In the genomic region with DNA sequence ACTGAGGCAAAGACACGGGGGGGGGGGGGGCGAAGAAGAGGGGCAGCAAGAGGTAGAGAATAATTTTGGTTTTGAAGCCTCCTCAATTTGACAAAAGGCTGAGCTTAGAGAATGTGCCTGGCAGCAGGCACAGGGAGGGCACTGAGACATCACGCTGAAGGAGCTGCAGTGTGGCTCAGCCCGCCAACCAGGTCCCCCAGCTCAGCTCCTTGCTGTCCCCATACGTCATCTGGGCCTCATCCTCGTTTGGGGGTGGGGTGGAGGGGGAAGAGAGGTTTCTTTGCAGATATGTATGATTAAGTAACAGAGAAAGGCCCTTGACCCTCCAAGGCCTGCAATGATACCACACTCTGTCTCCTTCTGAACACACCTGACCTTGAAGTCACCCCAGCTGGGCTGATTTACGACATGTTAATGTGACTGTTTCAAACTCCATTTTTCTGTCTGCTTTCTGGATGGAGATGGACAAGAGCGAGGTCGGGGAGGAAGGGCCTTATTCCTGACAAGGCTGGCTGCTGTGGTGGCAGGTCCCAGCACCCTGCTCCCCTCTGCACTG, we compare ENCODE assay signal across 11 mouse cellular contexts. TPM values are rescaled to one million over a fixed set of nuclear protein-coding genes. Genes with fewer than 3 reads are reported as not detected.
DNase-seq lines count a peak whose midpoint lies in the region; ATAC-seq and TF ChIP-seq lines count a peak whose summit lies in the region.
"Had no signal": no experiment of that assay in that cellular context is flagged by ENCODE, and none has a peak within 500 bp of the region (broad histone marks: within the 10 kb centered on the region; RNA-seq: fewer than 3 reads in every experiment).

No protein-coding gene starts in this region.

- peaks cover 34% of the 10 kb centered on the region for H3K4me1 ChIP-seq in intestine, embryonic 14.5 days (replicated peaks; ENCODE audit: control insufficient read depth, insufficient read depth, low read length)
- 0 out of 2 replicates have a peak, but pooled peaks cover 6% of the 10 kb centered on the region for H3K4me1 ChIP-seq in intestine, postnatal 0 days (replicated peaks; ENCODE audit: control insufficient read depth, insufficient read depth, low read length)
- H3K4me1 ChIP-seq in embryonic facial prominence, embryonic 10.5 days, result peaks cover 50% of the 10 kb centered on the region
- H3K4me1 ChIP-seq in limb, embryonic 14.5 days (ENCODE audit: control insufficient read depth, insufficient read depth, low read length), result peaks cover 41% of the 10 kb centered on the region

- no peak overlapping the region for H3K4me2 ChIP-seq in intestine, embryonic 14.5 days (ENCODE audit: low read length)
- no peak overlapping the region for H3K4me2 ChIP-seq in intestine, postnatal 0 days (replicated peaks; ENCODE audit: low read depth)
- no peak overlapping the region for H3K4me2 ChIP-seq in limb, embryonic 14.5 days (replicated peaks; ENCODE audit: low read depth, low read length, severe bottlenecking)

- peak overlapping the region; percentile 62; the same call in 1 of the 2 replicates for H3K27ac ChIP-seq in intestine, embryonic 14.5 days (ENCODE audit: low read depth)
- H3K27ac ChIP-seq in intestine, postnatal 0 days (ENCODE audit: low read depth, low read length), result no peak overlapping the region; the same call in 1 of the 2 replicates
- peak overlapping the region; percentile 83 for H3K27ac ChIP-seq in embryonic facial prominence, embryonic 10.5 days (replicated peaks)
- H3K27ac ChIP-seq in limb, embryonic 14.5 days (replicated peaks; ENCODE audit: low read depth, low read length), result peak overlapping the region; percentile 74

- H3K36me3 ChIP-seq in intestine, embryonic 14.5 days (ENCODE audit: control insufficient read depth, insufficient read depth, low read length), result no peaks in the 10 kb centered on the region
- no peaks in the 10 kb centered on the region for H3K36me3 ChIP-seq in intestine, postnatal 0 days (ENCODE audit: control insufficient read depth, insufficient read depth)
- no peaks in the 10 kb centered on the region for H3K36me3 ChIP-seq in embryonic facial prominence, embryonic 10.5 days (replicated peaks)
- H3K36me3 ChIP-seq in limb, embryonic 14.5 days (ENCODE audit: control insufficient read depth, insufficient read depth, low read length), result no peaks in the 10 kb centered on the region

- no peak overlapping the region for H3K9ac ChIP-seq in intestine, embryonic 14.5 days (ENCODE audit: low read length)
- H3K9ac ChIP-seq in intestine, postnatal 0 days (ENCODE audit: low read depth, low read length), result no peak overlapping the region
- no peak overlapping the region for H3K9ac ChIP-seq in limb, embryonic 14.5 days (ENCODE audit: low read depth, low read length, severe bottlenecking)
- H3K9ac ChIP-seq: liver, embryonic 14.5 days had no signal

- TF ChIP-seq POLR2A in limb, embryonic 14.5 days (IDR thresholded peaks at IDR 0.05; ENCODE audit: borderline replicate concordance, extremely low read depth, insufficient read depth, insufficient read length), result no peak

- TF ChIP-seq CTCF in intestine, postnatal 0 days (IDR thresholded peaks at IDR 0.05; ENCODE audit: low read depth), result no peak

- H3K9me3 ChIP-seq in intestine, embryonic 14.5 days (ENCODE audit: control insufficient read depth, low read length), result no peaks in the 10 kb centered on the region
- H3K9me3 ChIP-seq in intestine, postnatal 0 days (ENCODE audit: control insufficient read depth), result no peaks in the 10 kb centered on the region
- no peaks in the 10 kb centered on the region for H3K9me3 ChIP-seq in embryonic facial prominence, embryonic 10.5 days
- no peaks in the 10 kb centered on the region for H3K9me3 ChIP-seq in limb, embryonic 14.5 days (ENCODE audit: control insufficient read depth, low read length)

- WGBS in intestine, embryonic 14.5 days, result 28% methylated on average over 9 of the region's 9 CpGs
- 40% methylated on average over 9 of the region's 9 CpGs for WGBS in intestine, postnatal 0 days
- WGBS in embryonic facial prominence, embryonic 10.5 days, result 57% methylated on average over 9 of the region's 9 CpGs
- WGBS in limb, embryonic 14.5 days, result 37% methylated on average over 9 of the region's 9 CpGs

- no peaks in the 10 kb centered on the region for H3K27me3 ChIP-seq in intestine, embryonic 14.5 days (replicated peaks; ENCODE audit: control insufficient read depth, insufficient read depth, low read length)
- H3K27me3 ChIP-seq in intestine, postnatal 0 days (replicated peaks; ENCODE audit: control insufficient read depth, insufficient read depth, low read length), result no peaks in the 10 kb centered on the region
- H3K27me3 ChIP-seq in embryonic facial prominence, embryonic 10.5 days (replicated peaks; ENCODE audit: low read depth, poor library complexity, severe bottlenecking), result no peaks in the 10 kb centered on the region
- H3K27me3 ChIP-seq in limb, embryonic 14.5 days (ENCODE audit: control insufficient read depth, insufficient read depth, low read length), result no peaks in the 10 kb centered on the region

- H3K4me3 ChIP-seq in intestine, embryonic 14.5 days (ENCODE audit: low read depth, low read length), result no peak overlapping the region
- no peak overlapping the region for H3K4me3 ChIP-seq in intestine, postnatal 0 days (ENCODE audit: low read depth, low read length)
- H3K4me3 ChIP-seq in embryonic facial prominence, embryonic 10.5 days, result no peak overlapping the region
- no peak overlapping the region for H3K4me3 ChIP-seq in limb, embryonic 14.5 days (replicated peaks; ENCODE audit: low read length)
- H3K4me3 ChIP-seq: megakaryocyte, embryonic 14.5 days had no signal

- peak; percentile 36; the same call in 1 of the 2 replicates for ATAC-seq in intestine, embryonic 14.5 days (replicated peaks; ENCODE audit: low FRiP score, low TSS enrichment, low read depth)
- ATAC-seq in intestine, postnatal 0 days, result no peak
- ATAC-seq in limb, embryonic 14.5 days (ENCODE audit: low FRiP score, low read depth), result no peak

- DNase-seq in intestine, embryonic 14.5 days (ENCODE audit: low spot score), result peak; percentile 60
- DNase-seq in ES-CJ7 (ENCODE audit: low read depth, low spot score) (peak; percentile 44), adipocyte (ENCODE audit: low spot score) (no peak)
- DNase-seq in embryonic facial prominence, embryonic 10.5 days (ENCODE audit: low spot score), result no peak
- DNase-seq in limb, embryonic 14.5 days (ENCODE audit: low spot score), result no peak
- DNase-seq in layer of hippocampus, postnatal 36 days, result no peak
- DNase-seq: spleen, adult 18-20 months; thymus, postnatal 4 days had no signal

RNA-seq across cellular contexts. Expression of a gene that starts 28.9 kb away (rescaled TPM):
- 13.0 and 13.6 TPM in 2 replicates for polyA plus RNA-seq in intestine, embryonic 14.5 days (2014; fragmentation: Nextera tagmentation; extraction: Ambion mirVana)
- polyA plus RNA-seq in intestine, postnatal 0 days (2015; fragmentation: Nextera tagmentation; extraction: Ambion mirVana), result 7.5 and 7.7 TPM in 2 replicates
- polyA plus RNA-seq in embryonic facial prominence, embryonic 10.5 days (2016; fragmentation: Nextera tagmentation; extraction: Ambion mirVana), result 18.9 and 21.6 TPM in 2 replicates
- 12.7 and 14.7 TPM in 2 replicates for polyA plus RNA-seq in limb, embryonic 14.5 days (2012; rRNA removed)
- polyA plus RNA-seq in limb, embryonic 14.5 days (2014; fragmentation: Nextera tagmentation; extraction: Ambion mirVana), result 14.3 and 14.4 TPM in 2 replicates
- 100 to 1,000 TPM; 140 to 147 TPM for total RNA-seq in layer of hippocampus, postnatal 36 days (2021)

Comparison
In these comparisons a context has a peak if more than half of its experiments do, and no peak if none do; other contexts are left out.
1. DNase-seq: peak in intestine, embryonic 14.5 days (single experiment) and ES-CJ7 (single experiment); none in embryonic facial prominence, embryonic 10.5 days (single experiment), limb, embryonic 14.5 days (single experiment), layer of hippocampus, postnatal 36 days (0 of 2) and adipocyte (single experiment).